Mouse (Mus musculus) kidney, adult 10 weeks (tissue): ENCODE measurements around the gene Brpf3. TPM values are rescaled to one million over a fixed set of nuclear protein-coding genes. Genes with fewer than 3 reads are reported as not detected.

Experiments
- polyA plus RNA-seq: library from polyadenylated mRNA; stranded (reverse); fragments of 350-450 nt; fragmentation: Illumina TruSeq; extraction: RNeasy Lipid Tissue Mini Kit (QIAGEN cat#74804); gene quantifications from one replicate; pipeline ENCODE4 v1.2.3, GENCODE M21; 2014; ENCODE audit warnings: low read depth, low replicate concordance

Brpf3 gene
- 10.8 TPM for polyA plus RNA-seq

DNA sequence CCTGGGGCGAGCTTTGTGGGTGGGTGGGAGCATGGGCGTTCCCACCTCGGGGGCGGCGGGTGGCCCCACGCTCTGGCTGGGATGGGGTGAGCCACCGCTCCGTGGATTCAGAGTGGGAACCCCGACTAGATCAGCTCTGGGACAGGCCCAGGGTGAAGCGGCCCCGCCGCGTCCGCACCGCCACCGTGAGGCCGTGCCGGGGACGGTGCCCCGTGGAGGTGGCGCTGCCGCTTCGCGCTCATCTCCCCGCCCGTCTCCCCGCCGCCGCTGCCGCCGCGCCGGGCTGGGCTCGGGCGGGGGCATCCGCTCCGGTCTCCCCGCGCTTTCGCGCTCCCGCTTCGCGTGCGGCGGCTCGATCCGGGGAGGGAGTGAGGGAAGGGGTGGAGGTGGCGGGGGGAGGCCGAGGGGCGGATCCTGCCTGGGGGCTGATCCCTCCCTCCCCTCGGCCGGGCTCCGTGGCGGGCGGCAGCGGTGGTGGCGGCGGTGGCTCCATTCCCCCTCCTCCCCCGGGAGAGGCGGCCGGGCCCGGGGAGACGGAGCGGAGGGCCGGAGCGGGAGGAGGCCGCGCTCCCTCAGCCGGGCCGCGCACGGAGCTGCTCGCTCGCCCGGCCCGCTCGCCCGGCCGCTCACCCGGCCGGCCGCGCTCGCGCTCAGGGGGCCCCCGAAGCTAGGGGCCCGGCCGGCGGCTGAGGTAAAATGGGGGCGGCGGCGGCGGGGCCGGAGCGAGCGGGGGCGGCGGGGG, at the start of gene Brpf3:
Gene Brpf3 (plus strand): TSS at position 420 of the 742 bp plus-strand sequence.

DNA sequence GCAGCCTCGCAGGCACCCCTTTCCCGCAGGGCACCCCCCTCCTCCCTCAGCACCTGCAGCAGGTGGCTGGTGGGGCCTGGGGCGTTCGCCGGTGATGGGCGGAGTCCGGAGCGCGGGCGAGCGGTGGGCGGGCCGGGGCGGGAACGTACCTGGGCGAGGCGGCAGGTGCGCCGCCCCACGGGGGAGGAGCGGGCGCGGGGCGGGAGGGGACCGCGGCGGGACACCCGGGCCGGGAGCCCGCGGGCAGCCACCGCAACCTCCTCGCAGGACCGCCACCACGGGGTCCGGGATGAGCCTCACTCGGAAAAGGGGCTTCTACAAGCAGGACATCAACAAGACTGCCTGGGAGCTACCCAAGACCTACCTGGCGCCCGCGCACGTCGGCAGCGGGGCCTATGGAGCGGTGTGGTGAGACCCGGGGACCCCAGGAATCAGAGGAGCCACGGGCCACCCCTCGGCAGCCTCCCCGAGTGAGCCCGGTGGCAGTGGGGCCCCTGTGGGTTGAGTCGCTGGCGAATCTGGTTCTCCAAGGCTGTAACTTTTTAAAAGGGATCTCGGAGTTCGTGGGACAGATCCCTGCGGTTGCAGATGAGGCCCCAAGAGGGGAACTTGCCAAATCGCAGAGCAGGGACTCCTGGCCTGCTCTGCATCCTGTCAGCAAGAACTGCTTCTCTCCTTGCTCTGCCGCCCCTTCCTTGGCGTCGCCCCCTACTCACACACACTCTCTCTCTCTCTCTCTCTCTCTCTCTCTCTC, 31.6 kb upstream of the Brpf3 start, which contains the start of gene Mapk13:
Gene Mapk13 (plus strand): TSS at position 177 of the 754 bp plus-strand sequence.

DNA sequence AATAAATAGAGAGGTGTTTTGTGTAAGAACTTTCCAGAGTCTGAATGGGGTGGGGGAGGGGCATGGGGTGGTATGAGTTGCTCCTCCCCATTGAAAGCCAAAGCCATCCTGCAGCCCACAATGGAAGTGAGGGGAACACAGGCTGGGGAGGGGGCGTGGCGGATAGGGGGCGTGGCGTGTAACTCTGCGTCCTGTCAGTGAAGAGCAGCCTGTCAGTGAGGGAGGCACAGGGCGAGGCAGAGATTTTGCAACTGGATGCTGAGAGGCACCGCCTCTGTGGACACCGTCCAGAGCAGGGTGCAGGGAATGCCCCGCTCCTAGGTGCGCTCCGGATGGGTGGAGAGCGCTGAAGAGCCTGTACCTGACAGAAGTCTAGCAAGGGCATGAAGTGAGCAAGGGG, 57.3 kb downstream of the Brpf3 start, which contains the start of gene Pnpla1:
Gene Pnpla1 (plus strand): TSS at position 207 of the 400 bp plus-strand sequence.

Other genes starting within 250 kb of the Brpf3 start
- gene Clps, start 240.3 kb upstream of the Brpf3 start, polyA plus RNA-seq = not detected
- not detected for gene Lhfpl5, start 225.4 kb upstream of the Brpf3 start, polyA plus RNA-seq
- 113 TPM for gene Srpk1, start 178.4 kb upstream of the Brpf3 start, polyA plus RNA-seq
- gene Slc26a8, start 110.9 kb upstream of the Brpf3 start, polyA plus RNA-seq = not detected
- 61.5 TPM for gene Mapk14, start 109.8 kb upstream of the Brpf3 start, polyA plus RNA-seq
- 1.2 TPM for gene AC170998.1, start 75.0 kb upstream of the Brpf3 start, polyA plus RNA-seq
- gene Mapk13, start 31.8 kb upstream of the Brpf3 start, polyA plus RNA-seq = 0.49 TPM
- not detected for gene Pnpla1, start 57.3 kb downstream of the Brpf3 start, polyA plus RNA-seq
- 0.16 TPM for gene 4930539E08Rik, start 114.2 kb downstream of the Brpf3 start, polyA plus RNA-seq
- gene Pxt1, start 142.8 kb downstream of the Brpf3 start, polyA plus RNA-seq = not detected
- gene Kctd20, start 150.9 kb downstream of the Brpf3 start, polyA plus RNA-seq = 32.4 TPM
- gene Stk38, start 206.9 kb downstream of the Brpf3 start, polyA plus RNA-seq = 76.6 TPM
- 269 TPM for gene Srsf3, start 231.5 kb downstream of the Brpf3 start, polyA plus RNA-seq